In genomic region chr8:109692443-109693145, GRCm38 (mm10) we compare ENCODE assay signal across 8 mouse cellular contexts. TPM values are rescaled to one million over a fixed set of nuclear protein-coding genes. Genes with fewer than 3 reads are reported as not detected.
DNase-seq lines count a peak whose midpoint lies in the region; ATAC-seq and TF ChIP-seq lines count a peak whose summit lies in the region.

No protein-coding gene starts in this region.

- intact Hi-C loops in heart, adult 2 months (cut with DNase I) = loop anchor here (1.0 to 5.0 kb wide), 4 partner anchors 13 to 175 kb away; partner anchors contain the start of genes Ap1g1, Dhodh, Phlpp2 and Zfp821
- intact Hi-C loops in heart, postnatal 14 days (cut with DNase I) = loop anchor here (2.0 to 5.0 kb wide), 2 partner anchors 85 to 86 kb away; partner anchors contain the start of genes Ap1g1 and Dhodh

- peaks cover 2% of the 10 kb centered on the region; the same call in 1 of the 2 replicates for H3K36me3 ChIP-seq in heart, adult 2 months (ENCODE audit: control insufficient read depth, insufficient read depth, low read length)
- H3K36me3 ChIP-seq in C2C12 (ENCODE audit: control insufficient read depth, insufficient read depth) = no peaks in the 10 kb centered on the region
- no peaks in the 10 kb centered on the region for H3K36me3 ChIP-seq in lung, embryonic 16.5 days (ENCODE audit: control insufficient read depth, insufficient read depth, low read length)

- peak overlapping the region; percentile 93 for H3K9ac ChIP-seq in heart, adult 2 months (ENCODE audit: low read depth, low read length)
- H3K9ac ChIP-seq in lung, embryonic 16.5 days (ENCODE audit: low read length) = peak overlapping the region; percentile 98

- no peak for TF ChIP-seq EP300 in heart, adult 2 months (IDR thresholded peaks at IDR 0.05; ENCODE audit: insufficient read depth, low read depth, low read length)

- H3ac ChIP-seq in C2C12 (ENCODE audit: control insufficient read depth, insufficient read length, low read depth) = peak overlapping the region; percentile 81

- peak overlapping the region; percentile 95 for H3K27ac ChIP-seq in heart, adult 2 months
- H3K27ac ChIP-seq in brown adipose tissue, adult 24 weeks (replicated peaks; ENCODE audit: low read depth, low read length) = peak overlapping the region; percentile 74
- peak overlapping the region; percentile 47; the same call in 1 of the 2 replicates for H3K27ac ChIP-seq in lung, embryonic 16.5 days (ENCODE audit: low read length)

- peak overlapping the region; percentile 82 for H3K4me2 ChIP-seq in lung, embryonic 16.5 days (ENCODE audit: low read depth, low read length)

- H3K27me3 ChIP-seq in heart, adult 2 months (ENCODE audit: control insufficient read depth, insufficient read depth, low read length) = no peaks in the 10 kb centered on the region
- no peaks in the 10 kb centered on the region for H3K27me3 ChIP-seq in C2C12 (ENCODE audit: control insufficient read depth, insufficient read depth, insufficient read length)
- H3K27me3 ChIP-seq in lung, embryonic 16.5 days (ENCODE audit: control insufficient read depth, insufficient read depth, low read depth, low read length) = no peaks in the 10 kb centered on the region

- H3K79me3 ChIP-seq in C2C12 (ENCODE audit: low read depth) = peaks cover 54% of the 10 kb centered on the region

- TF ChIP-seq POLR2A in heart, adult 2 months (IDR thresholded peaks at IDR 0.05; ENCODE audit: insufficient read depth, low read depth, low read length) = no peak

- ATAC-seq in granulocyte monocyte progenitor cell, adult 5-6 weeks (replicated peaks; ENCODE audit: poor library complexity, severe bottlenecking) = peak; percentile 59
- ATAC-seq in lung, embryonic 16.5 days (ENCODE audit: low read depth) = peak; percentile 69

- H3K9me3 ChIP-seq in lung, embryonic 16.5 days (ENCODE audit: control insufficient read depth, low read length) = no peaks in the 10 kb centered on the region

- peaks cover 6% of the 10 kb centered on the region for H3K79me2 ChIP-seq in heart, adult 2 months (replicated peaks; ENCODE audit: control insufficient read depth, insufficient read depth, low read length)
- H3K79me2 ChIP-seq in C2C12 (ENCODE audit: control insufficient read depth, insufficient read depth) = peaks cover 56% of the 10 kb centered on the region

- under 1% methylated on average over 38 of the region's 38 CpGs for WGBS in heart, adult 2 months
- WGBS in lung, embryonic 16.5 days = under 1% methylated on average over 38 of the region's 38 CpGs

- H3K4me1 ChIP-seq in heart, adult 2 months (ENCODE audit: control insufficient read depth, insufficient read depth, low read length) = peaks cover 7% of the 10 kb centered on the region
- peaks cover 8% of the 10 kb centered on the region for H3K4me1 ChIP-seq in brown adipose tissue, adult 24 weeks (ENCODE audit: control insufficient read depth, insufficient read depth, insufficient read length, low read length)
- H3K4me1 ChIP-seq in lung, embryonic 16.5 days (replicated peaks; ENCODE audit: control insufficient read depth, insufficient read depth, low read length) = peaks cover 12% of the 10 kb centered on the region

- H3K4me3 ChIP-seq in heart, adult 2 months = peak overlapping the region; percentile 89
- peak overlapping the region; percentile 92 for H3K4me3 ChIP-seq in C2C12 (ENCODE audit: insufficient read depth, poor library complexity, severe bottlenecking)
- H3K4me3 ChIP-seq in brown adipose tissue, adult 24 weeks (ENCODE audit: insufficient read depth, low read depth, low read length) = peak overlapping the region; percentile 75
- peak overlapping the region; percentile 98 for H3K4me3 ChIP-seq in lung, embryonic 16.5 days (ENCODE audit: low read length)

- DNase-seq in heart, adult 2 months = no peak
- no peak for DNase-seq in heart, postnatal 14 days
- no peak for DNase-seq in right cerebral cortex, postnatal 14 days
- no peak for DNase-seq in layer of hippocampus, adult 8-10 months (ENCODE audit: low spot score in 2 of 2)

- TF ChIP-seq CTCF in heart, adult 2 months (IDR thresholded peaks at IDR 0.05) = no peak
- no peak for TF ChIP-seq CTCF in C2C12 (IDR thresholded peaks at IDR 0.05; ENCODE audit: control insufficient read depth, insufficient read depth, insufficient read length)

TF ChIP-seq in C2C12, 6 proteins besides CTCF, POLR2A, EP300 and RAD21:
- TF ChIP-seq USF1 (IDR thresholded peaks at IDR 0.05; ENCODE audit: low read depth) (no peak), MAX (IDR thresholded peaks at IDR 0.05) (no peak), FOSL1 (IDR thresholded peaks at IDR 0.05; ENCODE audit: insufficient read depth, low read length, poor library complexity, severe bottlenecking) (no peak), MYOD1 (IDR thresholded peaks at IDR 0.05; ENCODE audit: control insufficient read depth, insufficient read length, low read depth) (no peak), CEBPB (IDR thresholded peaks at IDR 0.05; ENCODE audit: low read depth) (no peak), MYOG (IDR thresholded peaks at IDR 0.05; ENCODE audit: control insufficient read depth, extremely low read depth, insufficient read length) (no peak)

RNA-seq across cellular contexts. Expression of gene Ist1, which starts 0.5 kb away (rescaled TPM):
- 10 to 100 TPM; 37.4 to 37.8 TPM for total RNA-seq in heart, adult 2 months (2021)
- polyA plus RNA-seq in heart, adult 2 months (2012; rRNA removed) = 27.1 and 50.8 TPM in 2 replicates
- 10 to 100 TPM; 48.1 to 53.0 TPM for total RNA-seq in heart, postnatal 14 days (2021)
- polyA plus RNA-seq in C2C12 (2012; fragmentation: generic; extraction: Trizol) = 49.7 TPM
- polyA plus RNA-seq in brown adipose tissue, adult 24 weeks (2012; ENCODE audit: insufficient read depth, insufficient read length, missing spikeins) = 36.1 and 57.8 TPM in 2 replicates
- total RNA-seq in granulocyte monocyte progenitor cell, adult 5-6 weeks (2014; fragmentation: Nextera tagmentation) = 69.5 and 83.8 TPM in 2 replicates
- 76.9 and 82.2 TPM in 2 replicates for total RNA-seq in granulocyte monocyte progenitor cell, adult 5-6 weeks (2017)
- polyA plus RNA-seq in lung, embryonic 16.5 days (2015; fragmentation: Nextera tagmentation; extraction: Ambion mirVana) = 144 and 145 TPM in 2 replicates
- 10 to 100 TPM; 81.9 to 94.4 (median 90.2) TPM for total RNA-seq in layer of hippocampus, adult 8-10 months (2022)

RNA-seq across cellular contexts. Expression of gene Zfp821, which starts 12.8 kb away (rescaled TPM):
- 1 to 10 TPM; 4.9 to 7.0 TPM for total RNA-seq in heart, adult 2 months (2021)
- 4.3 and 5.6 TPM in 2 replicates for polyA plus RNA-seq in heart, adult 2 months (2012; rRNA removed)
- 10 to 100 TPM in 1 of 2 experiments, 1 to 10 TPM in 1; 8.6 to 10.4 TPM for total RNA-seq in heart, postnatal 14 days (2021)
- 9.9 TPM for polyA plus RNA-seq in C2C12 (2012; fragmentation: generic; extraction: Trizol)
- polyA plus RNA-seq in brown adipose tissue, adult 24 weeks (2012; ENCODE audit: insufficient read depth, insufficient read length, missing spikeins) = 1.3 and 3.2 TPM in 2 replicates
- 4.7 and 5.6 TPM in 2 replicates for total RNA-seq in granulocyte monocyte progenitor cell, adult 5-6 weeks (2014; fragmentation: Nextera tagmentation)
- 6.9 and 9.7 TPM in 2 replicates for total RNA-seq in granulocyte monocyte progenitor cell, adult 5-6 weeks (2017)
- polyA plus RNA-seq in lung, embryonic 16.5 days (2015; fragmentation: Nextera tagmentation; extraction: Ambion mirVana) = 20.1 and 22.4 TPM in 2 replicates
- 10 to 100 TPM; 38.5 to 44.4 (median 41.6) TPM for total RNA-seq in layer of hippocampus, adult 8-10 months (2022)

RNA-seq across cellular contexts. Expression of gene Atxn1l, which starts 44.9 kb away (rescaled TPM):
- total RNA-seq in heart, adult 2 months (2021) = 10 to 100 TPM; 20.0 to 23.0 TPM
- polyA plus RNA-seq in heart, adult 2 months (2012; rRNA removed) = 6.5 and 11.9 TPM in 2 replicates
- total RNA-seq in heart, postnatal 14 days (2021) = 10 to 100 TPM; 24.1 to 28.0 TPM
- polyA plus RNA-seq in C2C12 (2012; fragmentation: generic; extraction: Trizol) = 12.0 TPM
- 13.2 and 13.9 TPM in 2 replicates for polyA plus RNA-seq in brown adipose tissue, adult 24 weeks (2012; ENCODE audit: insufficient read depth, insufficient read length, missing spikeins)
- 12.4 and 16.8 TPM in 2 replicates for total RNA-seq in granulocyte monocyte progenitor cell, adult 5-6 weeks (2014; fragmentation: Nextera tagmentation)
- total RNA-seq in granulocyte monocyte progenitor cell, adult 5-6 weeks (2017) = 13.5 and 18.4 TPM in 2 replicates
- 7.6 and 7.7 TPM in 2 replicates for polyA plus RNA-seq in lung, embryonic 16.5 days (2015; fragmentation: Nextera tagmentation; extraction: Ambion mirVana)
- total RNA-seq in layer of hippocampus, adult 8-10 months (2022) = 10 to 100 TPM; 36.2 to 41.0 (median 39.6) TPM
